Mouse (Mus musculus) neural tube, embryonic 11.5 days (tissue): ENCODE measurements around the gene Tm9sf3. TPM values are rescaled to one million over a fixed set of nuclear protein-coding genes. Genes with fewer than 3 reads are reported as not detected.

Experiments used
- ATAC-seq: fragments of 200-750 bp; cut with Nextera tagmentation; 2 replicates; pipeline ENCODE4 v1.8.0; 2017; ENCODE audit warnings: moderate number of reproducible peaks, mild to moderate bottlenecking, moderate TSS enrichment, moderate library complexity; ENCODE audit not compliant: insufficient read depth, low FRiP score, low TSS enrichment
- DNase-seq: peaks from one replicate; pipeline ENCODE4 v3.0.0-alpha.2; 2015; ENCODE audit warnings: low spot score
- H3K27ac ChIP-seq: fragments of 300-500 bp; sonication (generic); 2 replicates; pipeline ENCODE4 v1.5.1; 2014; ENCODE audit warnings: low read depth, mild to moderate bottlenecking, low read length
- H3K27me3 ChIP-seq: fragments of 300-500 bp; sonication (generic); 2 replicates; pipeline ENCODE4 v1.6.1; 2014; ENCODE audit warnings: mild to moderate bottlenecking, low read length, mixed read lengths; ENCODE audit not compliant: control insufficient read depth, insufficient read depth
- H3K36me3 ChIP-seq: fragments of 300-500 bp; sonication (generic); 2 replicates; pipeline ENCODE4 v1.6.1; 2014; ENCODE audit warnings: mild to moderate bottlenecking, low read length, moderate library complexity, mixed read lengths; ENCODE audit not compliant: control insufficient read depth, insufficient read depth
- H3K4me1 ChIP-seq: fragments of 300-500 bp; sonication (generic); 2 replicates; pipeline ENCODE4 v1.6.1; 2014; ENCODE audit warnings: low read length, mixed read lengths; ENCODE audit not compliant: control insufficient read depth, insufficient read depth
- H3K4me2 ChIP-seq: fragments of 300-500 bp; sonication (generic); 2 replicates; pipeline ENCODE4 v1.6.1; 2014; ENCODE audit warnings: low read depth, mild to moderate bottlenecking, moderate library complexity
- H3K4me3 ChIP-seq: fragments of 300-500 bp; sonication (generic); 2 replicates; pipeline ENCODE4 v1.5.1; 2014; ENCODE audit warnings: low read depth, low read length
- H3K9ac ChIP-seq: fragments of 300-500 bp; sonication (generic); 2 replicates; pipeline ENCODE4 v1.6.1; 2014; ENCODE audit warnings: mild to moderate bottlenecking, low read length
- H3K9me3 ChIP-seq: fragments of 300-500 bp; sonication (generic); 2 replicates; pipeline ENCODE4 v1.6.1; 2016; ENCODE audit warnings: low read length; ENCODE audit not compliant: control insufficient read depth
- WGBS: fragments of 180-500 bp; shearing (Covaris S2); extraction: QIAGEN DNeasy Blood & Tissue Kit; methylation state at CpG from one replicate; pipeline ENCODE4 v1.1.7; 2014; 5-methylcytosine and 5-hydroxymethylcytosine counted together
- polyA plus RNA-seq: library from polyadenylated mRNA; unstranded; fragments of >200 nt; fragmentation: Nextera tagmentation; extraction: Ambion mirVana; gene quantifications from 2 replicates; pipeline ENCODE4 v1.2.1, GENCODE M21; 2014

The Tm9sf3 gene
- polyA plus RNA-seq, 1 experiment from 2014 or later: 148 TPM

- DNase-seq (no peak), ATAC-seq (no peak)
- Histone ChIP-seq H3K27me3 (no peaks in the 10 kb centered on the region), H3K4me1 (no peaks in the 10 kb centered on the region), H3K4me3 (no peak overlapping the region), H3K36me3 (no peaks in the 10 kb centered on the region), H3K4me2 (no peak overlapping the region), H3K9ac (no peak overlapping the region), H3K27ac (no peak overlapping the region), H3K9me3 (no peaks in the 10 kb centered on the region)
- WGBS: 85% methylated on average over 2 of the region's 2 CpGs
These were observed 86.9 kb downstream of the Tm9sf3 start for GRCm38 (mm10) chr19:41176881-41177280.

GRCm38 (mm10) chr19:41165914-41166235, 97.9 kb downstream of the Tm9sf3 start:
- Histone ChIP-seq H3K27me3 (no peaks in the 10 kb centered on the region), H3K4me1 (0 out of 2 replicates have a peak, but pooled peaks cover 3% of the 10 kb centered on the region), H3K36me3 (no peaks in the 10 kb centered on the region), H3K9me3 (no peaks in the 10 kb centered on the region), H3K4me3 (no peak overlapping the region), H3K27ac (no peak overlapping the region), H3K9ac (no peak overlapping the region), H3K4me2 (no peak overlapping the region)
- 89% methylated on average over 5 of the region's 5 CpGs for WGBS
- DNase-seq (no peak), ATAC-seq (no peak)

- Histone ChIP-seq H3K36me3 (no peaks in the 10 kb centered on the region), H3K27ac (no peak overlapping the region; the same call in 1 of the 2 replicates), H3K4me2 (no peak overlapping the region), H3K27me3 (no peaks in the 10 kb centered on the region), H3K4me1 (0 out of 2 replicates have a peak, but pooled peaks cover 3% of the 10 kb centered on the region), H3K9ac (no peak overlapping the region), H3K9me3 (no peaks in the 10 kb centered on the region), H3K4me3 (no peak overlapping the region)
- 73% methylated on average over 14 of the region's 14 CpGs for WGBS
- ATAC-seq (no peak), DNase-seq (no peak)
These were observed 98.5 kb downstream of the Tm9sf3 start for GRCm38 (mm10) chr19:41165144-41165913.

- 0 out of 2 replicates have a peak, but pooled peaks cover 3% of the 10 kb centered on the region for H3K4me1 ChIP-seq
- H3K27me3 ChIP-seq: no peaks in the 10 kb centered on the region
- peak; percentile 42 for DNase-seq
- H3K27ac ChIP-seq: no peak overlapping the region
- ATAC-seq: peak; percentile 80
- H3K9me3 ChIP-seq: no peaks in the 10 kb centered on the region
- no peak overlapping the region for H3K4me2 ChIP-seq
- H3K36me3 ChIP-seq: no peaks in the 10 kb centered on the region
- H3K4me3 ChIP-seq: no peak overlapping the region
- no peak overlapping the region for H3K9ac ChIP-seq
- 45% methylated on average over 10 of the region's 10 CpGs for WGBS
These were observed 99.2 kb downstream of the Tm9sf3 start for GRCm38 (mm10) chr19:41164447-41165095.

Other genes with a start within 250 kb of the Tm9sf3 start
- 0.17 TPM in 1 of 2 replicates, not detected in the other for gene Dntt, start 234.7 kb downstream of the Tm9sf3 start, polyA plus RNA-seq
- not detected in 2 replicates for gene Opalin, start 186.9 kb downstream of the Tm9sf3 start, polyA plus RNA-seq
- 0.99 and 1.2 TPM in 2 replicates for gene Tll2, start 57.2 kb downstream of the Tm9sf3 start, polyA plus RNA-seq
- gene Pik3ap1, start 121.1 kb upstream of the Tm9sf3 start, polyA plus RNA-seq: 1.5 and 2.0 TPM in 2 replicates
- gene Lcor, start 218.6 kb upstream of the Tm9sf3 start, polyA plus RNA-seq: 29.7 and 32.8 TPM in 2 replicates